Mouse (Mus musculus): ENCODE data around the gene Emilin3.

DNA sequence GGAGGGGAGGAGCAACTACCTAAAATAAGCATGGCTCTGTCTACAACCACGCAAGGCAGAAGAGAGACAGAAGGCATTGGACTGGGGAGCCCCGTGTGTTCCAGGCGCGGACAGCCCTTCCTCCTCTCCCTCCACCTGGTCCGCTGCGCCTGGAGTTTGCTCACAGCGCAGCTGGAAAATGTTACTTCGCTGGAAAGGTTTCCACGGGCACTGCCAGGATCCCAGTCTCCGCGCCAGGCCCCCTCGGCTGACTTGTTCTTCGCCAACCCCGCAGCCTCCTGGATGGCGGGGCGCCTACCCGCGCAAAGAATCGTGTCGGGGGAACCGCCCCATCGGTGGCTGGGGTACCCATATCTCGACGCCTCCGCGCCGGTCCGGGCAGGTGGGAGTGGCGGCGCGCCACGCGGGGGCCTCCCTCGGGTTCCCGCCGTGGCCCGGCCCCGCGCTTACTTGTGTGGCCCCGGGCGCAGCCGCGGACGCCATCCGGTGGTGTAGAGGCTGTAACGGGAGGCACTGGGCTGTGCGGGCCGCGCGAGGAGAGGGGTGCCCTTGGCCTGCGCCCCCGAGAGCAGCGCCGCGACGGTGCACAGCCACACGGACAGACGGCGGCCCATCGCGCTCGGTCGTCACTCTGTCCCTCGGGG is 448 bp downstream of the Emilin3 start:
- no peak for TF ChIP-seq CHD2 (IDR thresholded peaks at IDR 0.05; ENCODE audit: low read depth, low read length)
- no peak for TF ChIP-seq HCFC1 (IDR thresholded peaks at IDR 0.05; ENCODE audit: borderline replicate concordance, insufficient read depth, low read length)
